Mouse (Mus musculus): Measurements from ENCODE around the gene A630089N07Rik.

- TF ChIP-seq CTCF (conservative IDR thresholded peaks at IDR 0.05; ENCODE audit: low read length) (no peak), NANOG (IDR thresholded peaks at IDR 0.05; ENCODE audit: borderline replicate concordance, low read length) (no peak), POU5F1 (IDR thresholded peaks at IDR 0.05; ENCODE audit: borderline replicate concordance, low read length) (no peak)
These were observed 104.5 kb downstream of the A630089N07Rik start for GRCm38 (mm10) chr16:97977722-97978121.

All from E14TG2a.4 (cell line).